Mouse (Mus musculus) intestine, postnatal 0 days (tissue): Measurements from ENCODE around the gene Myom1. TPM values are rescaled to one million over a fixed set of nuclear protein-coding genes. Genes with fewer than 3 reads are reported as not detected.

Source experiments
- ATAC-seq: fragments of 200-750 bp; cut with Nextera tagmentation; 2 replicates; pipeline ENCODE4 v1.8.0; 2017; ENCODE audit warnings: mild to moderate bottlenecking, moderate TSS enrichment, moderate library complexity
- H3K27ac ChIP-seq: fragments of 300-500 bp; sonication (generic); 2 replicates; pipeline ENCODE4 v1.5.1; 2014; ENCODE audit warnings: mild to moderate bottlenecking, low read depth, low read length, moderate library complexity
- H3K27me3 ChIP-seq: fragments of 300-500 bp; sonication (generic); replicated peaks from 2 replicates; pipeline ENCODE4 v1.6.1; 2014; ENCODE audit warnings: low read length, mixed read lengths; ENCODE audit not compliant: control insufficient read depth, insufficient read depth
- H3K36me3 ChIP-seq: fragments of 300-500 bp; sonication (generic); 2 replicates; pipeline ENCODE4 v1.6.1; 2014; ENCODE audit warnings: mild to moderate bottlenecking, moderate library complexity; ENCODE audit not compliant: control insufficient read depth, insufficient read depth
- H3K4me1 ChIP-seq: fragments of 300-500 bp; sonication (generic); replicated peaks from 2 replicates; pipeline ENCODE4 v1.6.1; 2014; ENCODE audit warnings: antibody characterized with exemption, low read length, mixed read lengths; ENCODE audit not compliant: control insufficient read depth, insufficient read depth
- H3K4me2 ChIP-seq: fragments of 300-500 bp; sonication (generic); replicated peaks from 2 replicates; pipeline ENCODE4 v1.6.1; 2014; ENCODE audit warnings: low read depth, mild to moderate bottlenecking, moderate library complexity
- H3K4me3 ChIP-seq: fragments of 300-500 bp; sonication (generic); 2 replicates; pipeline ENCODE4 v1.5.1; 2014; ENCODE audit warnings: low read depth, low read length
- H3K9ac ChIP-seq: fragments of 300-500 bp; sonication (generic); 2 replicates; pipeline ENCODE4 v1.6.1; 2014; ENCODE audit warnings: mild to moderate bottlenecking, low read depth, low read length
- H3K9me3 ChIP-seq: fragments of 300-500 bp; sonication (generic); 2 replicates; pipeline ENCODE4 v1.6.1; 2016; ENCODE audit warnings: mixed run types; ENCODE audit not compliant: control insufficient read depth
- CTCF ChIP-seq: sonication (generic); IDR thresholded peaks from 2 replicates; pipeline ENCODE4 v1.5.1; 2016; ENCODE audit warnings: low read depth, mild to moderate bottlenecking, control low read depth, antibody characterized with exemption, moderate library complexity
- WGBS: fragments of 180-500 bp; shearing (Covaris S2); extraction: QIAGEN DNeasy Blood & Tissue Kit; methylation state at CpG from one replicate; pipeline ENCODE4 v1.1.7; 2014; 5-methylcytosine and 5-hydroxymethylcytosine counted together
- polyA plus RNA-seq: library from polyadenylated mRNA; unstranded; fragments of >200 nt; fragmentation: Nextera tagmentation; extraction: Ambion mirVana; gene quantifications from 2 replicates; pipeline ENCODE4 v1.2.1, GENCODE M21; 2015

The Myom1 gene
- polyA plus RNA-seq, 1 experiment from 2014 or later, result 8.9 TPM

GRCm38 (mm10) chr17:71018151-71018550, 15.7 kb downstream of the Myom1 start:
- no peak overlapping the region for H3K4me2 ChIP-seq
- WGBS, result 98% methylated on average over 3 of the region's 3 CpGs
- H3K9ac ChIP-seq, result no peak overlapping the region
- no peaks in the 10 kb centered on the region for H3K36me3 ChIP-seq
- H3K27ac ChIP-seq, result no peak overlapping the region
- H3K27me3 ChIP-seq, result no peaks in the 10 kb centered on the region
- no peaks in the 10 kb centered on the region for H3K9me3 ChIP-seq
- no peak for ATAC-seq
- no peak overlapping the region for H3K4me3 ChIP-seq
- no peaks in the 10 kb centered on the region for H3K4me1 ChIP-seq
- no peak for TF ChIP-seq CTCF

GRCm38 (mm10) chr17:71018616-71019308, 16.3 kb downstream of the Myom1 start:
- 83% methylated on average over 15 of the region's 15 CpGs for WGBS
- no peak overlapping the region for H3K9ac ChIP-seq
- ATAC-seq, result no peak
- no peak overlapping the region for H3K27ac ChIP-seq
- H3K36me3 ChIP-seq, result no peaks in the 10 kb centered on the region
- no peaks in the 10 kb centered on the region for H3K27me3 ChIP-seq
- no peaks in the 10 kb centered on the region for H3K9me3 ChIP-seq
- no peaks in the 10 kb centered on the region for H3K4me1 ChIP-seq
- H3K4me3 ChIP-seq, result no peak overlapping the region
- TF ChIP-seq CTCF, result no peak
- 0 out of 2 replicates have a peak overlapping the region, but pooled peaks have one; percentile 24 for H3K4me2 ChIP-seq

- no peak for ATAC-seq
- Histone ChIP-seq H3K27ac (no peak overlapping the region), H3K4me1 (no peaks in the 10 kb centered on the region), H3K9ac (peak overlapping the region; percentile 31; the same call in 1 of the 2 replicates), H3K4me2 (0 out of 2 replicates have a peak overlapping the region, but pooled peaks have one; percentile 24), H3K4me3 (no peak overlapping the region), H3K36me3 (no peaks in the 10 kb centered on the region), H3K27me3 (no peaks in the 10 kb centered on the region), H3K9me3 (no peaks in the 10 kb centered on the region)
- WGBS, result 21% methylated on average over 6 of the region's 6 CpGs
- TF ChIP-seq CTCF, result no peak
These were observed 16.8 kb downstream of the Myom1 start for GRCm38 (mm10) chr17:71019309-71019655.

- TF ChIP-seq CTCF, result no peak
- 0 out of 2 replicates have a peak overlapping the region, but pooled peaks have one; percentile 31 for H3K9ac ChIP-seq
- ATAC-seq, result no peak
- no peak overlapping the region for H3K4me3 ChIP-seq
- no peak overlapping the region for H3K27ac ChIP-seq
- H3K4me1 ChIP-seq, result no peaks in the 10 kb centered on the region
- H3K27me3 ChIP-seq, result no peaks in the 10 kb centered on the region
- no peaks in the 10 kb centered on the region for H3K36me3 ChIP-seq
- H3K4me2 ChIP-seq, result peak overlapping the region; percentile 24; the same call in 1 of the 2 replicates
- H3K9me3 ChIP-seq, result no peaks in the 10 kb centered on the region
- WGBS, result 64% methylated on average over 9 of the region's 9 CpGs
These were observed 17.4 kb downstream of the Myom1 start for GRCm38 (mm10) chr17:71019860-71020259.

DNA sequence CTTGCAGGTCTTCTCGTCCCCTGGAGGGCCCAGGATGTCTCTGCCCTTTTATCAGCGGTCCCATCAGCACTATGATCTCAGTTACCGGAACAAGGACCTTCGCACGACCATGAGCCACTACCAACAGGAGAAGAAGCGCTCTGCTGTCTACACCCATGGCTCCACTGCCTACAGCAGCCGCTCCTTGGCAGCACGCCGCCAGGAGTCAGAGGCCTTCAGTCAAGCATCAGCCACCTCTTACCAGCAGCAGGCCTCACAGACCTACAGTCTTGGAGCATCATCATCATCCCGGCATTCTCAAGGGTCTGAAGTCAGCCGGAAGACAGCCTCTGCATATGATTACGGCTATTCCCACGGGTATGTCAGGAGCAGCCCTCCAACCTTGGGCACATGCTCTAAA, 20.4 kb downstream of the Myom1 start:
- Histone ChIP-seq H3K9ac (no peak overlapping the region), H3K9me3 (no peaks in the 10 kb centered on the region), H3K4me3 (no peak overlapping the region), H3K4me2 (no peak overlapping the region), H3K4me1 (no peaks in the 10 kb centered on the region), H3K27me3 (no peaks in the 10 kb centered on the region), H3K36me3 (no peaks in the 10 kb centered on the region), H3K27ac (no peak overlapping the region)
- 90% methylated on average over 13 of the region's 13 CpGs for WGBS
- ATAC-seq, result no peak
- TF ChIP-seq CTCF, result no peak

GRCm38 (mm10) chr17:71024071-71024470, 21.6 kb downstream of the Myom1 start:
- WGBS, result 95% methylated on average over 10 of the region's 10 CpGs
- no peak for TF ChIP-seq CTCF
- Histone ChIP-seq H3K4me2 (no peak overlapping the region), H3K9ac (no peak overlapping the region), H3K27ac (no peak overlapping the region), H3K27me3 (no peaks in the 10 kb centered on the region), H3K4me3 (no peak overlapping the region), H3K36me3 (no peaks in the 10 kb centered on the region), H3K9me3 (no peaks in the 10 kb centered on the region), H3K4me1 (no peaks in the 10 kb centered on the region)
- no peak for ATAC-seq
